Mouse (Mus musculus) embryonic facial prominence, embryonic 11.5 days (tissue): ENCODE data around the gene Cpm. TPM values are rescaled to one million over a fixed set of nuclear protein-coding genes. Genes with fewer than 3 reads are reported as not detected.

Source experiments
- ATAC-seq: fragments of 200-750 bp; cut with Nextera tagmentation; replicated peaks from 2 replicates; pipeline ENCODE4 v1.8.0; 2017; ENCODE audit warnings: low read depth; ENCODE audit not compliant: insufficient number of reproducible peaks, low FRiP score, low TSS enrichment
- DNase-seq: peaks from one replicate; pipeline ENCODE4 v3.0.0-alpha.2; 2015; ENCODE audit warnings: low spot score
- H3K27ac ChIP-seq: fragments of 300-500 bp; sonication (generic); replicated peaks from 2 replicates; pipeline ENCODE4 v1.5.1; 2014; ENCODE audit warnings: mild to moderate bottlenecking, low read depth, low read length, control low read depth
- H3K27me3 ChIP-seq: fragments of 300-500 bp; sonication (generic); 2 replicates; pipeline ENCODE4 v1.6.1; 2014; ENCODE audit warnings: mild to moderate bottlenecking, low read length, moderate library complexity, mixed read lengths; ENCODE audit not compliant: control insufficient read depth, insufficient read depth
- H3K36me3 ChIP-seq: fragments of 300-500 bp; sonication (generic); replicated peaks from 2 replicates; pipeline ENCODE4 v1.6.1; 2014; ENCODE audit warnings: low read depth, mild to moderate bottlenecking, low read length, moderate library complexity, mixed read lengths; ENCODE audit not compliant: control insufficient read depth, insufficient read depth
- H3K4me1 ChIP-seq: fragments of 300-500 bp; sonication (generic); 2 replicates; pipeline ENCODE4 v1.6.1; 2014; ENCODE audit warnings: low read length, mixed read lengths; ENCODE audit not compliant: control insufficient read depth, insufficient read depth
- H3K4me2 ChIP-seq: fragments of 300-500 bp; sonication (generic); 2 replicates; pipeline ENCODE4 v1.6.1; 2014; ENCODE audit warnings: low read depth, mild to moderate bottlenecking, control low read depth, low read length, moderate library complexity
- H3K4me3 ChIP-seq: fragments of 300-500 bp; sonication (generic); 2 replicates; pipeline ENCODE4 v1.5.1; 2014; ENCODE audit warnings: low read depth, low read length, control low read depth
- H3K9ac ChIP-seq: fragments of 300-500 bp; sonication (generic); replicated peaks from 2 replicates; pipeline ENCODE4 v1.6.1; 2014; ENCODE audit warnings: mild to moderate bottlenecking, control low read depth, low read length
- H3K9me3 ChIP-seq: fragments of 300-500 bp; sonication (generic); replicated peaks from 2 replicates; pipeline ENCODE4 v1.6.1; 2016; ENCODE audit warnings: mild to moderate bottlenecking, low read length, inconsistent platforms, mixed read lengths; ENCODE audit not compliant: control insufficient read depth
- WGBS: fragments of 180-500 bp; shearing (Covaris S2); extraction: QIAGEN DNeasy Blood & Tissue Kit; methylation state at CpG from one replicate; pipeline ENCODE4 v1.1.7; 2014; 5-methylcytosine and 5-hydroxymethylcytosine counted together
- polyA plus RNA-seq: library from polyadenylated mRNA; unstranded; fragments of >200 nt; fragmentation: Nextera tagmentation; extraction: Ambion mirVana; gene quantifications from 2 replicates; pipeline ENCODE4 v1.2.1, GENCODE M21; 2014

Gene Cpm
- polyA plus RNA-seq, 1 experiment from 2014 or later: 10.9 TPM

GRCm38 (mm10) chr10:117617568-117618345, 11.5 kb upstream of the Cpm start:
- Histone ChIP-seq H3K27me3 (no peaks in the 10 kb centered on the region), H3K9ac (no peak overlapping the region), H3K4me2 (no peak overlapping the region), H3K27ac (no peak overlapping the region), H3K4me3 (no peak overlapping the region), H3K9me3 (no peaks in the 10 kb centered on the region), H3K4me1 (no peaks in the 10 kb centered on the region), H3K36me3 (no peaks in the 10 kb centered on the region)
- ATAC-seq (no peak), DNase-seq (no peak)
- 88% methylated on average over 3 of the region's 3 CpGs for WGBS

- Histone ChIP-seq H3K36me3 (no peaks in the 10 kb centered on the region), H3K9me3 (no peaks in the 10 kb centered on the region), H3K4me1 (no peaks in the 10 kb centered on the region), H3K4me3 (no peak overlapping the region), H3K4me2 (no peak overlapping the region), H3K27me3 (no peaks in the 10 kb centered on the region), H3K9ac (no peak overlapping the region), H3K27ac (no peak overlapping the region)
- 85% methylated on average over 27 of the region's 27 CpGs for WGBS
- no peak for ATAC-seq
- no peak for DNase-seq
Measured at GRCm38 (mm10) chr10:117619041-117619861, 10.0 kb upstream of the Cpm start.

GRCm38 (mm10) chr10:117619862-117620179, 9.5 kb upstream of the Cpm start:
- H3K27me3 ChIP-seq: no peaks in the 10 kb centered on the region
- H3K9me3 ChIP-seq: no peaks in the 10 kb centered on the region
- H3K27ac ChIP-seq: no peak overlapping the region
- H3K4me2 ChIP-seq: no peak overlapping the region
- WGBS: 89% methylated on average over 2 of the region's 2 CpGs
- DNase-seq (no peak), ATAC-seq (no peak)
- no peaks in the 10 kb centered on the region for H3K4me1 ChIP-seq
- H3K36me3 ChIP-seq: no peaks in the 10 kb centered on the region
- no peak overlapping the region for H3K9ac ChIP-seq
- H3K4me3 ChIP-seq: no peak overlapping the region

DNA sequence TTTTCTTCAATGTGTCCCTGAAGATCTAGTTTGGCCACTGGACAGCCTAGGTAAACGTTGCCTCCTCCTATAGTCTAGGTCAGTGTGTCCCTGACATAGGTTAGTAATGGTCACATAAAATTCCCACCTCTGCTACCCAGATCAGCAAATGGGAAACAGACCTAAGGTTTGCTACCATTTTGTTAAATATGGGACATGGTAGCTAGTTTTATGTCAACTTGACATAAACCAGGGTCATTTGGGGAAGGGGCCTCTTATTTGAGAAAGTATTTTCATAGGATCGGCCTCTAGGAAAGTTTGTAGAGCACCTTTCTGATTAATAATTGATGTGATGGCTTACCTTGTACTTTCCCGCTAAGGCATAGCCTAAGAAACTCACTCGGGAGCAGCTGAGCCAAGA, 8.8 kb upstream of the Cpm start:
- H3K4me2 ChIP-seq: no peak overlapping the region
- H3K27me3 ChIP-seq: no peaks in the 10 kb centered on the region
- no peak overlapping the region for H3K9ac ChIP-seq
- no peaks in the 10 kb centered on the region for H3K36me3 ChIP-seq
- no peaks in the 10 kb centered on the region for H3K4me1 ChIP-seq
- no peaks in the 10 kb centered on the region for H3K9me3 ChIP-seq
- no peak for ATAC-seq
- no peak overlapping the region for H3K27ac ChIP-seq
- WGBS: 88% methylated on average over 4 of the region's 4 CpGs
- DNase-seq: no peak
- no peak overlapping the region for H3K4me3 ChIP-seq

DNA sequence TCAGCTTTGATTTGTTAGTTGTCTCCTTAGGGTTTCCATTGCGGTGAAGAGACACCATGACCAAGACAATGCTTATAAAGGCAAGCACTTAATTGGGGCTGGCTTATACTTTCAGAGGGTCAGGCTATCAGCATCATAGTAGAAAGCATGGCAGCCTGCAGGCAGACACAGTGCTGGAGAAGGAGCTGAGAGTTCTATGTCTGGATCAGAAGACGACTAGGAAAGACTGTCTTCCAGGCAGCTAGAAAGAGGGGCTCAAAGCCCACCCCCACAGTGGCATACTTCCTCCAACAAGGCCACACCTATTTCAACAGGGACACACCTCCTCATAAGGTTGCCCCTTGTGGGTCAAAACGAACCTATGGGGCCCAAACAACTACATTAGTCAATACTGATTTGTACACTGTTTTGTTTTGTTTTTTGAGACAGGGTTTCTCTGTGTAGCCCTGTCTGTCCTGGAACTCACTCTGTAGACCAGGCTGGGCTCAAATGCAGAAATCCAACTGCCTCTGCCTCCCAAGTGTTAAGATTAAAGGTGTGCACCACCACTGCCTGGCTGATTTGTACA, 8.3 kb upstream of the Cpm start:
- H3K27ac ChIP-seq: no peak overlapping the region
- DNase-seq (no peak), ATAC-seq (no peak)
- no peaks in the 10 kb centered on the region for H3K27me3 ChIP-seq
- H3K9me3 ChIP-seq: no peaks in the 10 kb centered on the region
- no peak overlapping the region for H3K9ac ChIP-seq
- no peak overlapping the region for H3K4me2 ChIP-seq
- H3K4me1 ChIP-seq: no peaks in the 10 kb centered on the region
- H3K36me3 ChIP-seq: no peaks in the 10 kb centered on the region
- 74% methylated on average over 3 of the region's 3 CpGs for WGBS
- H3K4me3 ChIP-seq: no peak overlapping the region

DNA sequence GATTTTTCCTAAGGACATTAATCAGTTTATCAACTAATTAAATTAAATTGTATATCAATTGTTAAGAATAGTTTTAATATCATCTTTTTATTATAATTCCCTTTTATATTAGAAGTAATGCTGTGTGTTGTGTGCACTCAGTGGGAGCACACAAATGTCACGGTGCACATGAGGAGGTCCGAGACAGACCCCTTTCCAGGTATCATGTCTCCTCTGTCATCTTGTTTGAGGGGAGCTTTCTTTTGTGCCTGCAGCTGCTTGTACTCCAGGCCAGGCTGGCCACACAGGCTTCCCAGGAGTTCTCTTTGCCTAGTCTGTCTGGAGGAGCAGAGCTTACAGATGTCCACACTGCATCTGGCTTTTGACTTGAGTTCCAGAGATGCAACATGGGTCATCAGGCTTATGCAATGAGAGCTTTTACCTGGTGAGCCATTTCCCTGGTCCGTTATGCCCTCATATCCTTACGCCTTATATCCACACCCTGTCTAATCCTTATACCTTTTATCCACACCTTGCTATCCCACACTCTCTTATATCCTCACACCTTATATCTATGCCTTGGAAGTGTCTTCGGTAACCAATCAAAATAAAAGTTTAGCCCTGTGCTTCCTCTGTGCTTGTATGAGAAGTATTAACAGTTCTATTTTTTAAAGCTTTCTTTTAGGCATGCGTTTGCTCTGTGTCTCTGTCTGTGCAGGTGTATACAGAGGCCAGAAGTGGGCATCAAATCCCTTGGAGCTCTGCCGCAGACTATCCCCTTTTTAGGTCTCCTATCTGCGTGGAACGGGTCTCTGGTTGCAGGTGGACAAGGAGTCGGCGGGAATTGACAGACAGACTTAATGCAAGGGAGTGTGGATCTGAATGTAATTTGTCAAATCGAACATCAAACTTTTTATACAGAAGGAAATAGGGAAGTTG, 7.4 kb upstream of the Cpm start:
- 89% methylated on average over 12 of the region's 12 CpGs for WGBS
- no peak for ATAC-seq
- no peaks in the 10 kb centered on the region for H3K9me3 ChIP-seq

GRCm38 (mm10) chr10:117623358-117623757, 5.9 kb upstream of the Cpm start:
- Histone ChIP-seq H3K27ac (no peak overlapping the region), H3K9me3 (no peaks in the 10 kb centered on the region), H3K27me3 (peaks cover 10% of the 10 kb centered on the region), H3K4me1 (no peaks in the 10 kb centered on the region), H3K9ac (no peak overlapping the region), H3K4me2 (no peak overlapping the region), H3K36me3 (no peaks in the 10 kb centered on the region), H3K4me3 (no peak overlapping the region)
- DNase-seq (no peak), ATAC-seq (no peak)

More for the DNA sequence above, 7.4 kb upstream of the Cpm start:
- Histone ChIP-seq H3K4me1 (no peaks in the 10 kb centered on the region), H3K4me2 (no peak overlapping the region), H3K27ac (no peak overlapping the region), H3K9ac (no peak overlapping the region), H3K27me3 (no peaks in the 10 kb centered on the region), H3K36me3 (no peaks in the 10 kb centered on the region), H3K4me3 (no peak overlapping the region)
- no peak for DNase-seq
